Mouse (Mus musculus) lung, postnatal 25 days (tissue): Measurements from ENCODE around the gene Olfr504.
"Not testable (repeated sequence)": the region's sequence is repeated elsewhere in the genome, so short reads cannot be mapped to it uniquely, and the experiment has no call there.

ENCODE experiments used
- DNase-seq: peaks from one replicate; pipeline ENCODE4 v3.0.0; 2022; ENCODE audit warnings: low spot score

Olfr504 gene

GRCm38 (mm10) chr7:108565693-108566092, at the start of gene Olfr504:
Gene Olfr504 (minus strand): TSS chr7:108565793.
- no peak for DNase-seq

DNA sequence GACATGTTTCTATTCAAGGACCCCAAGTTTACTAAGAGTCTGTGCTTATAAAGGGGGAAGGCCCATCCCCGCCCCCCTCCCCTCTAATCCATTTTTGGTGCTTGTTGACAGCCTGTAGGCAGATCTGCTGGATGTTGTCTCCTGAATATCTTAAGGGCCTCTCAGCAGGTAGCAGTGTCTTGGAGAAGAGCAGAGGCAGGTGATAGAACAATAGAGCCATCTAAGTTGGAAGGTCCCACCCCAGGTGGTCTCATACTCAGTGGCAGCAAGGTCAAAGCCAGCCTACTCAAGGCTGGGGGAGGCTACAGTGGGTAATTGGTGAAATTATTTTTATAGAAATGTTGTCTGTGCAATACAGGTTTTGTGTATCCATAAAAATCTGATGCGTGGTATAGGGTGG, 48.5 kb upstream of the Olfr504 start:
- DNase-seq: no peak

- DNase-seq: no peak
Measured at GRCm38 (mm10) chr7:108610487-108610886, 44.9 kb upstream of the Olfr504 start, which contains the start of gene Olfr506. Gene Olfr506 (plus strand): TSS chr7:108610787.

DNA sequence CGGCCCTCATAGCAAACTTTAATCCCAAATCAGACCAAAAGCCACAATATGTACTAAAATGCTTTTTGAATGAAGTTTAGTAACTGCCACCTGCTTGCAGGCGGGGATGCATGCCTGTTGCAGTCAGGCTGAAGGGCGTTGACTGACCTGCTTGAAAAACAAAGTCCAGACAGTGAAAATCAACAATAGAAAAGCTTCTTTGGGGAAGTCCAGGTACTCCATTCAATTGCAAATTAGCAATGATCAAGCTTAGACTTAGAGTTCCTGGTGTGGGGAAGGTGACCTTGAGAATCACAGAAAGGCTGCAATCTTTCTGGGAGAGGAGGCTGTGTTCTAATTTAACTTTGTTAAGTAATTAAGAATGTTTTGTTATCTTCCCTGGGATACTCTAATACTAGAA, 36.3 kb upstream of the Olfr504 start:
- DNase-seq: not testable (repeated sequence)

DNA sequence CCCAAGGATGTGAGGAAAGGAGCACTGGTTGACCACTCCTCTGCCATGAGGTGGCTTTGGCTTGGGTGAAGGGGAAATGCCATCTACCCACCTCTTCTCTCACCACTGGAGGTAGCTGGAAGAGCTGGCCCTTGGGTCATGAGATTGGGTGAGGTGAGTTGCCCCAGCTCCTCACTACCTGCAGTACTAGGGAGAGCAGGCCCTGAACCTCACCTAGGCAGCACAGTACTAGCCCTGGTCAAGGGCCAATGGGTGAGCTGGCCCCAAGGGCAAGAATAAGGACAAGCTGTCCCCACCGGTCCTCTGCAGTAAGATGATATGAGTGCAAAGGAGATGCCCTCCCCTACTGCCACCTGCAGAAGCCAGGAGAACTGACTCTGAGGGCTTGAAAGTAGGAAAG, 24.2 kb upstream of the Olfr504 start:
- no peak for DNase-seq

DNA sequence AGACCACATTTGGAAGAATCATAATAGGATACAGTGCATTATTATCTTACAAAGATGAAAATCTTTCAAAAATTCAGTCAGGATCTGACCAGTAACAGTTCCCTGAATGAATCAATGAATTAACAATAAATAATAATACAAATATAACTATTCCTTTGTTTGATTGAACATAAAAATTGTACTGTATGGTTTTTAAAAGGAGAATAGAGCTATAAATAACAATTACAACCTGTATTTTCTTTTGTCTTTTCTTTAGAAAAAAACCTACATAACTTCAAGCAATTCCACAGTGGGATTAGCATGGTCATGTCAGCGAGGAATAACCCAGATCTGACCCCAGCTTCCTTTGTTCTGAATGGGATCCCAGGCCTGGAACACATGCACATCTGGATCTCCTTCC, 21.4 kb downstream of the Olfr504 start, which contains the start of gene Olfr503:
Olfr503 (plus strand) TSS at position 301 of the 400 bp plus-strand sequence.
- not testable (repeated sequence) for DNase-seq

DNA sequence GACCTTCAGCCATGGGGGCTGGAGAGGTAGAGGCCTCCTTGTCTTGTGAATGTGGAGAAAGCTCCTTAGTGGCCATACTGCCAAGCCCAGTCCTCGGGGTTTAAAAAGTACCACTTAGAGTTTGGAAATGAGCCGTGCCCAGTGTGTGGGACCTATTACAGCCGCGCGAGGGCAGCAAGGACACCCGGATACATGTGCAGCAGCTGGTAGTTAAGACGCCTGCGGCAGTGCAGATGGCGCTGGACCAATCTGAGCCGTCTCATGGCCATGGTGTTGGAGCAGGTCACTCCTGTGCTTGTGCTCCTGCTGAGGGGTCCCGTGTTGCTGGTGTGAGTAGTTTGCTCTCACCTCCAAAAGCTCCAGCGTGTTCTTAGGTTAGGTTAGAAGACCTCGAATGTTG, 23.2 kb downstream of the Olfr504 start:
- no peak for DNase-seq

DNA sequence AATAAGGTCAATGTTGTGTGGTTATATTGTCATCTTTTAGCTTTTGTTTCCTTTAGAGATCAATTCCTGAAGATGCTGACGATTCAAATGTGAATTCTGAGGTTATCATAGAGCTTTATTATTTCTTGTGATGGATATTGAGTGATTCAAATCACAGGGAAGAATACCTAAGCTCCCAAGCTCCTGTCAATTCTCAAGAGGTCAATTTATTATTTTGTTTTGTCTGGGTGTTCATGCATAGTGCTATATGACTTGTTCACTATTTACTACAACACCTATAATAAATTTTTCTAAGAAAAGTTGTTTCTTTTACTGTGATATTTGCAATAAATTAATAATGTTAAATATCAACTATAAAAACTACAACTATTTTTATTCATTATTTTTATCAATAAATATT, 40.6 kb downstream of the Olfr504 start, which contains the start of gene Olfr502:
Olfr502 (minus strand) TSS at position 101 of the 400 bp plus-strand sequence.
- DNase-seq: no peak
